In genomic region chr2:119145199-119145598, GRCm38 (mm10) we compare ENCODE assay signal across 12 mouse cellular contexts. TPM values are rescaled to one million over a fixed set of nuclear protein-coding genes. Genes with fewer than 3 reads are reported as not detected.
DNase-seq lines count a peak whose midpoint lies in the region; ATAC-seq and TF ChIP-seq lines count a peak whose summit lies in the region.
"Had no signal": no experiment of that assay in that cellular context is flagged by ENCODE, and none has a peak within 500 bp of the region (broad histone marks: within the 10 kb centered on the region; RNA-seq: fewer than 3 reads in every experiment).

No protein-coding gene starts in this region.

- ATAC-seq in lung, embryonic 14.5 days (ENCODE audit: insufficient read depth) = no peak
- ATAC-seq in megakaryocyte-erythroid progenitor cell, adult 5-6 weeks (replicated peaks; ENCODE audit: low FRiP score, low TSS enrichment, poor library complexity, severe bottlenecking) = peak; percentile 74
- ATAC-seq: midbrain, embryonic 16.5 days had no signal

- no peaks in the 10 kb centered on the region for H3K4me1 ChIP-seq in lung, embryonic 14.5 days (ENCODE audit: insufficient read depth)
- no peaks in the 10 kb centered on the region for H3K4me1 ChIP-seq in embryonic fibroblast, embryonic 13.5 days (ENCODE audit: control insufficient read depth, insufficient read depth, low read length)

- no peak overlapping the region for H3K9ac ChIP-seq in lung, embryonic 14.5 days

- no peak overlapping the region for H3K4me2 ChIP-seq in lung, embryonic 14.5 days

- WGBS in lung, embryonic 14.5 days = 89% methylated on average over 2 of the region's 2 CpGs

- H3K27ac ChIP-seq in lung, embryonic 14.5 days (ENCODE audit: low read depth) = no peak overlapping the region
- H3K27ac ChIP-seq in embryonic fibroblast, embryonic 13.5 days (ENCODE audit: insufficient read depth, low read length) = no peak overlapping the region
- H3K27ac ChIP-seq: left cerebral cortex, adult 2 months had no signal

- no peak for TF ChIP-seq POLR2A in embryonic fibroblast, embryonic 13.5 days (IDR thresholded peaks at IDR 0.05; ENCODE audit: low read depth, low read length)

- H3K4me3 ChIP-seq in lung, embryonic 14.5 days (ENCODE audit: low read depth, low read length) = no peak overlapping the region
- H3K4me3 ChIP-seq in embryonic fibroblast, embryonic 13.5 days (ENCODE audit: insufficient read depth, low read length) = no peak overlapping the region
- H3K4me3 ChIP-seq: erythroblast, embryonic 14.5 days; left cerebral cortex, adult 2 months had no signal

- peak; percentile 44 for TF ChIP-seq CTCF in lung, embryonic 14.5 days (IDR thresholded peaks at IDR 0.05; ENCODE audit: low read depth)
- peak; percentile 8; the same call in 1 of the 2 replicates for TF ChIP-seq CTCF in embryonic fibroblast, embryonic 13.5 days (IDR thresholded peaks at IDR 0.05; ENCODE audit: borderline replicate concordance, insufficient read depth, low read length)

- H3K27me3 ChIP-seq in lung, embryonic 14.5 days (ENCODE audit: insufficient read depth, low read length) = no peaks in the 10 kb centered on the region

- peak; percentile 26 to 30 for DNase-seq in cerebellum, postnatal 10 days
- DNase-seq in cerebellum, adult 18-20 months = no peak
- DNase-seq in lung, embryonic 14.5 days = peak; percentile 31
- no peak for DNase-seq in lung, adult 18-20 months
- no peak for DNase-seq in layer of hippocampus, adult 9-10 months (ENCODE audit: low spot score)
- DNase-seq in ovary, postnatal 14 days (ENCODE audit: low spot score) = no peak
- DNase-seq: heart, postnatal 10 days had no signal

- H3K36me3 ChIP-seq in lung, embryonic 14.5 days (ENCODE audit: insufficient read depth) = peaks cover 82% of the 10 kb centered on the region

- H3K9me3 ChIP-seq in lung, embryonic 14.5 days (ENCODE audit: low read depth, low read length) = no peaks in the 10 kb centered on the region

RNA-seq across cellular contexts. Expression of gene Rmdn3, which starts 11.6 kb away (rescaled TPM):
- 36.1 and 38.9 TPM in 2 replicates for polyA plus RNA-seq in lung, embryonic 14.5 days (2014; fragmentation: Nextera tagmentation; extraction: Ambion mirVana)
- 15.8 and 18.9 TPM in 2 replicates for polyA plus RNA-seq in embryonic fibroblast, embryonic 13.5 days (2011; ENCODE audit: insufficient read length, low read depth, missing spikeins)
- total RNA-seq in megakaryocyte-erythroid progenitor cell, adult 5-6 weeks (2014; fragmentation: Nextera tagmentation) = 40.0 and 58.7 TPM in 2 replicates
- total RNA-seq in megakaryocyte-erythroid progenitor cell, adult 5-6 weeks (2017) = 61.9 and 76.4 TPM in 2 replicates

RNA-seq across cellular contexts. Expression of gene Gchfr, which starts 22.4 kb away (rescaled TPM):
- 24.9 and 25.3 TPM in 2 replicates for polyA plus RNA-seq in lung, embryonic 14.5 days (2014; fragmentation: Nextera tagmentation; extraction: Ambion mirVana)
- polyA plus RNA-seq in embryonic fibroblast, embryonic 13.5 days (2011; ENCODE audit: insufficient read length, low read depth, missing spikeins) = 1.9 and 3.7 TPM in 2 replicates
- total RNA-seq in megakaryocyte-erythroid progenitor cell, adult 5-6 weeks (2014; fragmentation: Nextera tagmentation) = 1.0 TPM in 1 of 2 replicates, not detected in the other
- total RNA-seq in megakaryocyte-erythroid progenitor cell, adult 5-6 weeks (2017) = not detected in 2 replicates
- total RNA-seq: left cerebral cortex, adult 2 months had no signal

RNA-seq across cellular contexts. Expression of gene Gm14137, which starts 29.1 kb away (rescaled TPM):
- 0.22 and 0.32 TPM in 2 replicates for polyA plus RNA-seq in lung, embryonic 14.5 days (2014; fragmentation: Nextera tagmentation; extraction: Ambion mirVana)
- 0.32 TPM in 1 of 2 replicates, not detected in the other for polyA plus RNA-seq in embryonic fibroblast, embryonic 13.5 days (2011; ENCODE audit: insufficient read length, low read depth, missing spikeins)
- total RNA-seq in megakaryocyte-erythroid progenitor cell, adult 5-6 weeks (2014; fragmentation: Nextera tagmentation) = not detected in 2 replicates
- total RNA-seq in megakaryocyte-erythroid progenitor cell, adult 5-6 weeks (2017) = not detected in 2 replicates
- total RNA-seq: heart, postnatal 10 days; left cerebral cortex, adult 2 months had no signal
- polyA plus RNA-seq: erythroblast, embryonic 14.5 days had no signal

RNA-seq across cellular contexts. Expression of gene Rad51, which starts 32.6 kb away (rescaled TPM):
- 64.6 and 67.6 TPM in 2 replicates for polyA plus RNA-seq in lung, embryonic 14.5 days (2014; fragmentation: Nextera tagmentation; extraction: Ambion mirVana)
- polyA plus RNA-seq in embryonic fibroblast, embryonic 13.5 days (2011; ENCODE audit: insufficient read length, low read depth, missing spikeins) = 21.6 and 31.6 TPM in 2 replicates
- 38.1 and 53.7 TPM in 2 replicates for total RNA-seq in megakaryocyte-erythroid progenitor cell, adult 5-6 weeks (2014; fragmentation: Nextera tagmentation)
- 28.4 and 33.1 TPM in 2 replicates for total RNA-seq in megakaryocyte-erythroid progenitor cell, adult 5-6 weeks (2017)

Comparison
In these comparisons a context has a peak if more than half of its experiments do, and no peak if none do; other contexts are left out.
1. DNase-seq: peak in cerebellum, postnatal 10 days (2 of 2) and lung, embryonic 14.5 days (single experiment); none in cerebellum, adult 18-20 months (0 of 2), lung, adult 18-20 months (0 of 2), layer of hippocampus, adult 9-10 months (single experiment) and ovary, postnatal 14 days (single experiment).